Comparison of ENCODE assay signal across 16 mouse cellular contexts in the genomic region with DNA sequence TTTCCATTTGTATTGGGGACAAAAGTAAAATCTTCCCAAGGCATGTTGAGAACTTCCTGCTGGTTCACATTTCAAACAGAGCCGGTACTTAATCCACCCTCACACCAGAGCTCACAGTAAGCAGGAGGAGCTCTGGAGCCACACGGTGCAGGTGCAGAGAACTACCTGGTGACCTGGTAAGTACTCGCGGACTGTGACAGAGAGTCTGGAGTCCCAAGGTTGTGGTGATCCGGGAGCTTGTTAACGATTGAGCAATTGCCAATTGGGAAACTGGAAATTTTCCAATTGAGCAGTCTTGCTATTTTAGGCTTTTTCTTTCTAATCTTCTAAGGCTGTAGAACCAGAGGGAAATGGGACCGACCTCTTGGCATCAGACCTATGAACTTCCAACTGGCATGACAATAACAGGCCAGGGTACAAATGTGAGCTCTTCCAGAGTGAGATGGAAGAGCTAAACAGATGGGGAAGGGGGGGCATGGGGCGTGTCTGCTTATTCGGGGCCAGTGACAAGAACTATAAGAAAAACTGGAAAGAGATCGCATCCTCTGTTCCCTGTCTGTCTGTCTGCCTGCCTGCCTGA. TPM values are rescaled to one million over a fixed set of nuclear protein-coding genes. Genes with fewer than 3 reads are reported as not detected.
A peak's percentile ranks its signal among the peaks of the same experiment; 100 is the strongest.
DNase-seq lines count a peak whose midpoint lies in the region; ATAC-seq and TF ChIP-seq lines count a peak whose summit lies in the region.
"Had no signal": no experiment of that assay in that cellular context is flagged by ENCODE, and none has a peak within 500 bp of the region (broad histone marks: within the 10 kb centered on the region; RNA-seq: fewer than 3 reads in every experiment).

A gene (plus strand): TSS at position 119 of the 580 bp plus-strand sequence.

- 35% methylated on average over 10 of the region's 10 CpGs for WGBS in intestine, postnatal 0 days
- WGBS in small intestine, adult 2 months = 18% methylated on average over 10 of the region's 10 CpGs

- H3K36me3 ChIP-seq in intestine, postnatal 0 days (ENCODE audit: control insufficient read depth, insufficient read depth) = no peaks in the 10 kb centered on the region
- no peaks in the 10 kb centered on the region for H3K36me3 ChIP-seq in small intestine, adult 2 months (ENCODE audit: control insufficient read depth, insufficient read depth, low read length)
- H3K36me3 ChIP-seq: liver, embryonic 13.5 days; midbrain, embryonic 10.5 days had no signal

- no peak for TF ChIP-seq POLR2A in small intestine, adult 2 months (IDR thresholded peaks at IDR 0.05; ENCODE audit: low read depth, low read length)

- peak; percentile 7 to 73 for DNase-seq in adrenal gland, adult (ENCODE audit: inconsistent age in 2 of 2, low spot score in 1 of 2)
- no peak for DNase-seq in adrenal gland, postnatal 25 days
- DNase-seq in kidney, adult 8-10 months = peak; percentile 42 to 78
- no peak for DNase-seq in kidney, postnatal 10 days
- no peak for DNase-seq in embryo, embryonic 11 days
- no peak for DNase-seq in heart, adult 8-10 months (ENCODE audit: low spot score)
- DNase-seq: forebrain, postnatal 0 days; gastrocnemius, postnatal 25 days; liver, embryonic 13.5 days; right cerebral cortex, postnatal 4 days had no signal

- no peak within 1 kb of the TSS for H3K9ac ChIP-seq in intestine, postnatal 0 days (ENCODE audit: low read depth, low read length)
- H3K9ac ChIP-seq: forebrain, postnatal 0 days; hindbrain, embryonic 14.5 days; liver, embryonic 13.5 days had no signal

- peak within 1 kb of the TSS; percentile 30 for H3K27ac ChIP-seq in intestine, postnatal 0 days (ENCODE audit: low read depth, low read length)
- H3K27ac ChIP-seq in small intestine, adult 2 months (ENCODE audit: insufficient read depth, low read depth, low read length) = peak within 1 kb of the TSS; percentile 86
- H3K27ac ChIP-seq: hindbrain, embryonic 14.5 days; layer of hippocampus, adult 2 months; liver, embryonic 13.5 days; midbrain, embryonic 10.5 days had no signal

- H3K4me2 ChIP-seq in intestine, postnatal 0 days (replicated peaks; ENCODE audit: low read depth) = no peak within 1 kb of the TSS
- H3K4me2 ChIP-seq: hindbrain, embryonic 14.5 days; liver, embryonic 13.5 days had no signal

- no peak within 1 kb of the TSS for H3K4me3 ChIP-seq in intestine, postnatal 0 days (ENCODE audit: low read depth, low read length)
- no peak within 1 kb of the TSS for H3K4me3 ChIP-seq in small intestine, adult 2 months (ENCODE audit: low read depth, low read length)
- H3K4me3 ChIP-seq: layer of hippocampus, adult 2 months; liver, embryonic 13.5 days; midbrain, embryonic 10.5 days had no signal

- no peak for TF ChIP-seq CTCF in intestine, postnatal 0 days (IDR thresholded peaks at IDR 0.05; ENCODE audit: low read depth)
- no peak for TF ChIP-seq CTCF in small intestine, adult 2 months (IDR thresholded peaks at IDR 0.05; ENCODE audit: extremely low read depth, insufficient read length, insufficient replicate concordance, low read depth, low read length)

- H3K9me3 ChIP-seq in intestine, postnatal 0 days (ENCODE audit: control insufficient read depth) = no peaks in the 10 kb centered on the region
- H3K9me3 ChIP-seq: liver, embryonic 13.5 days; midbrain, embryonic 10.5 days had no signal

- peak; percentile 96 for ATAC-seq in intestine, postnatal 0 days
- ATAC-seq: forebrain, postnatal 0 days had no signal

- no peaks in the 10 kb centered on the region for H3K4me1 ChIP-seq in intestine, postnatal 0 days (replicated peaks; ENCODE audit: control insufficient read depth, insufficient read depth, low read length)
- H3K4me1 ChIP-seq in small intestine, adult 2 months (ENCODE audit: control insufficient read depth, insufficient read depth, insufficient read length, low read length) = peaks cover 16% of the 10 kb centered on the region
- H3K4me1 ChIP-seq: liver, embryonic 13.5 days had no signal

- no peaks in the 10 kb centered on the region for H3K27me3 ChIP-seq in intestine, postnatal 0 days (replicated peaks; ENCODE audit: control insufficient read depth, insufficient read depth, low read length)
- H3K27me3 ChIP-seq in small intestine, adult 2 months (ENCODE audit: control insufficient read depth, insufficient read depth, low read length) = no peaks in the 10 kb centered on the region
- H3K27me3 ChIP-seq: liver, embryonic 13.5 days had no signal

RNA-seq across cellular contexts. Expression of the gene that starts here (rescaled TPM):
- 0.12 TPM in 1 of 2 replicates, not detected in the other for total RNA-seq in adrenal gland, postnatal 25 days (2021)
- polyA plus RNA-seq in intestine, postnatal 0 days (2015; fragmentation: Nextera tagmentation; extraction: Ambion mirVana) = 0.99 and 1.1 TPM in 2 replicates
- 0.27 and 0.37 TPM in 2 replicates for polyA plus RNA-seq in small intestine, adult 2 months (2012; rRNA removed)
- total RNA-seq in heart, adult 8-10 months (2022) = under 1 TPM in 3 of 4 experiments, not detected in 1; 0.14 to 0.41 (median 0.33) TPM
- total RNA-seq: gastrocnemius, postnatal 25 days had no signal
- polyA plus RNA-seq: heart, embryonic 14.5 days; liver, embryonic 13.5 days; midbrain, embryonic 10.5 days had no signal

Comparison
In these comparisons a context has a peak if more than half of its experiments do, and no peak if none do; other contexts are left out.
1. DNase-seq: peak in adrenal gland, adult (2 of 2) and kidney, adult 8-10 months (2 of 2); none in adrenal gland, postnatal 25 days (single experiment), kidney, postnatal 10 days (single experiment), embryo, embryonic 11 days (single experiment) and heart, adult 8-10 months (single experiment).